Mouse (Mus musculus): ENCODE results near the gene Sumo1.

DNA sequence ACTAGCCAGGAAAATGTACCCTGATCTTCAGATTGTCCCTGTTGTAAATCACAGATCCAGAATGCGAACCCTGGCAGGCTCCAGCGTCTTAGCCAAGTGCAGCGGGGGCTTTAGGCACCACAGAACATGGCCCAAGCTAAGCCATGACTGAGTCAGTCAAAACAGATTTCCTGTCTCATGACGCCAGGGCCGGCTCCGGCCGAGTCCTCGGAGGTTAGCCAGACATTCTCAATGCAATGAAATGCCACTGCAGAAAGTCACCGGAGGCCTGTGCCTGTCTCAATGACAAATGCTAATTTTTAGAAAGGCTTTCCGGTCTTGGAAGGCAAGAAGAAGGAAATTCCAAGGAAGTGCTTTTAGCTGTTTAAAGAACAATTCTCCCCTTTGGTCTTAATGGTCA is 60.7 kb downstream of the Sumo1 start:
- TF ChIP-seq CTCF (IDR thresholded peaks at IDR 0.05; ENCODE audit: control insufficient read depth, insufficient read depth, low read length) (no peak), POLR2A (IDR thresholded peaks at IDR 0.05; ENCODE audit: borderline replicate concordance, control insufficient read depth, low read depth, low read length) (no peak)
